In the genomic region with DNA sequence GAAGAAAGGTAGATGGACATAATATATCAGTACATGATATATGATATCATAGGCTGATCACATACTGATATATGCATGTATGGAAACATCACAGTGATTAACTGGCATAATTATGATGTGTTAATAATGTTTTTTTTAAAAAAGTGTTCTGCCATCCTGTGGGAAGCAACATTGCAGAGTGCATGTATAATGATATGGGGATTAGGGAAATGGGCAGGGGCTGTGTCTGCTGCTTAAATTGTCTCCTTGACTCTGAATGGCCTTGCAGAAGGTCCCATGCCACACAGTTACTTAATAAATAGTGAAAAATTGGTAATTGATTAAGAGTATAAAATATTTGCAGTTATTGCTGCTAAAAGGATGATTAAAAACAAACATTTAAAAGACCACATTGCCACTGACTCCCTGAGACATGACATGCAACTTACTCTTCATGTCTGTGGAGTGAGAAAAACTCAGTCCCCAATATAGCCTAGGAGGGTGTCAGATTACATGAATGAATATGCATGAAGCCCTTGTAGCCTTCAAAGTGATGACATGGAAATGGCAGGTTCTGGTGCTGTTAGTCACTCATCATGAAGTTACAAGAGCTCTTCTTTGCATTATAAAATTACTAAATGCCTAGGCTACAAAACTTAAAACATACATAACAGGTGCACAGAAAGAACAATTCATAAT, we compare ENCODE assay signal across 24 mouse cellular contexts.
DNase-seq lines count a peak whose midpoint lies in the region; ATAC-seq and TF ChIP-seq lines count a peak whose summit lies in the region.
"Had no signal": no experiment of that assay in that cellular context is flagged by ENCODE, and none has a peak within 500 bp of the region (broad histone marks: within the 10 kb centered on the region; RNA-seq: fewer than 3 reads in every experiment).

No protein-coding gene starts in this region.

- H3K4me3 ChIP-seq in forebrain, embryonic 12.5 days (replicated peaks): no peak overlapping the region
- H3K4me3 ChIP-seq in forebrain, postnatal 0 days (ENCODE audit: low read depth, low read length): no peak overlapping the region
- H3K4me3 ChIP-seq in hindbrain, embryonic 11.5 days (ENCODE audit: low read depth, low read length): no peak overlapping the region
- H3K4me3 ChIP-seq in hindbrain, embryonic 12.5 days: no peak overlapping the region
- H3K4me3 ChIP-seq in forebrain, embryonic 16.5 days (replicated peaks; ENCODE audit: low read length): no peak overlapping the region
- H3K4me3 ChIP-seq: embryonic facial prominence, embryonic 12.5 days; heart, embryonic 15.5 days; intestine, embryonic 15.5 days had no signal

- H3K9ac ChIP-seq in forebrain, embryonic 12.5 days: no peak overlapping the region
- no peak overlapping the region for H3K9ac ChIP-seq in forebrain, postnatal 0 days
- H3K9ac ChIP-seq in hindbrain, embryonic 11.5 days (ENCODE audit: low read depth, low read length): no peak overlapping the region
- no peak overlapping the region for H3K9ac ChIP-seq in hindbrain, embryonic 12.5 days
- no peak overlapping the region for H3K9ac ChIP-seq in forebrain, embryonic 16.5 days (replicated peaks; ENCODE audit: low read depth, low read length)
- H3K9ac ChIP-seq: embryonic facial prominence, embryonic 12.5 days; heart, embryonic 15.5 days; hindbrain, embryonic 14.5 days; intestine, embryonic 15.5 days had no signal

- no peaks in the 10 kb centered on the region for H3K9me3 ChIP-seq in forebrain, embryonic 12.5 days
- H3K9me3 ChIP-seq in forebrain, postnatal 0 days (ENCODE audit: low read length): no peaks in the 10 kb centered on the region
- no peaks in the 10 kb centered on the region for H3K9me3 ChIP-seq in hindbrain, embryonic 11.5 days (ENCODE audit: control insufficient read depth, low read length)
- no peaks in the 10 kb centered on the region for H3K9me3 ChIP-seq in hindbrain, embryonic 12.5 days (replicated peaks)
- H3K9me3 ChIP-seq in forebrain, embryonic 16.5 days (ENCODE audit: control insufficient read depth, low read length): no peaks in the 10 kb centered on the region
- H3K9me3 ChIP-seq: embryonic facial prominence, embryonic 12.5 days; G1E; heart, embryonic 15.5 days; intestine, embryonic 15.5 days had no signal

- ATAC-seq in forebrain, embryonic 12.5 days (ENCODE audit: low FRiP score): peak; percentile 69; the same call in 1 of the 2 replicates
- ATAC-seq in forebrain, postnatal 0 days: no peak
- no peak for ATAC-seq in hindbrain, embryonic 11.5 days (ENCODE audit: low FRiP score)
- no peak for ATAC-seq in hindbrain, embryonic 12.5 days (ENCODE audit: low FRiP score)
- peak; percentile 62 for ATAC-seq in forebrain, embryonic 16.5 days
- ATAC-seq: CD4-positive, CD25-positive, alpha-beta regulatory T cell, adult 4 months; intestine, embryonic 15.5 days had no signal

- no peak overlapping the region for H3K4me2 ChIP-seq in forebrain, embryonic 12.5 days
- H3K4me2 ChIP-seq in forebrain, postnatal 0 days (ENCODE audit: low read depth): no peak overlapping the region
- H3K4me2 ChIP-seq in hindbrain, embryonic 11.5 days (replicated peaks; ENCODE audit: low read depth, low read length): no peak overlapping the region
- no peak overlapping the region for H3K4me2 ChIP-seq in hindbrain, embryonic 12.5 days (replicated peaks)
- no peak overlapping the region for H3K4me2 ChIP-seq in forebrain, embryonic 16.5 days (ENCODE audit: low read length)
- H3K4me2 ChIP-seq: embryonic facial prominence, embryonic 12.5 days; heart, embryonic 11.5 days; heart, embryonic 15.5 days; hindbrain, embryonic 14.5 days; intestine, embryonic 15.5 days had no signal

- no peak overlapping the region for H3K27ac ChIP-seq in forebrain, embryonic 12.5 days
- no peak overlapping the region for H3K27ac ChIP-seq in forebrain, postnatal 0 days (ENCODE audit: low read depth, low read length)
- H3K27ac ChIP-seq in hindbrain, embryonic 11.5 days (ENCODE audit: low read depth, low read length): no peak overlapping the region
- no peak overlapping the region for H3K27ac ChIP-seq in hindbrain, embryonic 12.5 days
- no peak overlapping the region for H3K27ac ChIP-seq in forebrain, embryonic 16.5 days (ENCODE audit: low read length)
- H3K27ac ChIP-seq: embryonic facial prominence, embryonic 12.5 days; heart, embryonic 15.5 days; hindbrain, embryonic 14.5 days; intestine, embryonic 15.5 days had no signal

- H3K4me1 ChIP-seq in forebrain, embryonic 12.5 days: peaks cover 6% of the 10 kb centered on the region; the same call in 1 of the 2 replicates
- no peaks in the 10 kb centered on the region for H3K4me1 ChIP-seq in forebrain, postnatal 0 days (ENCODE audit: insufficient read depth)
- H3K4me1 ChIP-seq in hindbrain, embryonic 11.5 days (replicated peaks; ENCODE audit: control insufficient read depth, insufficient read depth, low read length): no peaks in the 10 kb centered on the region
- H3K4me1 ChIP-seq in hindbrain, embryonic 12.5 days: no peaks in the 10 kb centered on the region
- no peaks in the 10 kb centered on the region for H3K4me1 ChIP-seq in forebrain, embryonic 16.5 days (replicated peaks; ENCODE audit: control insufficient read depth, insufficient read depth, low read length)
- H3K4me1 ChIP-seq: embryonic facial prominence, embryonic 12.5 days; heart, embryonic 15.5 days; intestine, embryonic 15.5 days had no signal

- H3K27me3 ChIP-seq in forebrain, embryonic 12.5 days: no peaks in the 10 kb centered on the region
- H3K27me3 ChIP-seq in forebrain, postnatal 0 days (ENCODE audit: insufficient read depth, low read length): no peaks in the 10 kb centered on the region
- H3K27me3 ChIP-seq in hindbrain, embryonic 11.5 days (ENCODE audit: control insufficient read depth, insufficient read depth, low read length): no peaks in the 10 kb centered on the region
- H3K27me3 ChIP-seq in hindbrain, embryonic 12.5 days: no peaks in the 10 kb centered on the region
- H3K27me3 ChIP-seq in forebrain, embryonic 16.5 days (replicated peaks; ENCODE audit: control insufficient read depth, insufficient read depth, low read length): no peaks in the 10 kb centered on the region
- H3K27me3 ChIP-seq: embryonic facial prominence, embryonic 12.5 days; heart, embryonic 15.5 days; intestine, embryonic 15.5 days had no signal

- no peak for TF ChIP-seq CTCF in forebrain, postnatal 0 days (IDR thresholded peaks at IDR 0.05; ENCODE audit: low read depth)

- no peaks in the 10 kb centered on the region for H3K36me3 ChIP-seq in forebrain, embryonic 12.5 days (replicated peaks)
- H3K36me3 ChIP-seq in forebrain, postnatal 0 days (ENCODE audit: insufficient read depth): no peaks in the 10 kb centered on the region
- H3K36me3 ChIP-seq in hindbrain, embryonic 11.5 days (ENCODE audit: control insufficient read depth, insufficient read depth, low read length): no peaks in the 10 kb centered on the region
- no peaks in the 10 kb centered on the region for H3K36me3 ChIP-seq in hindbrain, embryonic 12.5 days
- H3K36me3 ChIP-seq in forebrain, embryonic 16.5 days (ENCODE audit: control insufficient read depth, insufficient read depth): no peaks in the 10 kb centered on the region
- H3K36me3 ChIP-seq: embryonic facial prominence, embryonic 12.5 days; G1E; heart, embryonic 15.5 days; intestine, embryonic 15.5 days had no signal

- DNase-seq in embryo, embryonic 10.5 days (ENCODE audit: low spot score): peak; percentile 23
- no peak for DNase-seq in embryo, embryonic 10 days (ENCODE audit: low spot score)
- no peak for DNase-seq in forebrain, postnatal 0 days
- peak; percentile 8 for DNase-seq in hindbrain, embryonic 11.5 days (ENCODE audit: low spot score)
- DNase-seq: adrenal gland, adult 8-10 months; adrenal gland, postnatal 36 days; B cell, adult 2 months; cerebellum, adult 11 months; cerebellum, adult 8-10 months; cerebellum, postnatal 14 days; gastrocnemius, postnatal 10 days; heart, adult 18-20 months; heart, postnatal 36 days; kidney, adult 18-20 months had no signal

Comparison
In these comparisons a context has a peak if more than half of its experiments do, and no peak if none do; other contexts are left out.
1. DNase-seq: peak in embryo, embryonic 10.5 days (single experiment) and hindbrain, embryonic 11.5 days (single experiment); none in embryo, embryonic 10 days (single experiment) and forebrain, postnatal 0 days (single experiment).
2. ATAC-seq: peak in forebrain, embryonic 12.5 days (single experiment) and forebrain, embryonic 16.5 days (single experiment); none in forebrain, postnatal 0 days (single experiment), hindbrain, embryonic 11.5 days (single experiment) and hindbrain, embryonic 12.5 days (single experiment).